Mouse (Mus musculus): ENCODE measurements at regions not wholly inside any gene's neighbourhood (a gene's known extent, or its start where the extent isn't known, plus 50 kb on each side); places are given as distances from the start of the nearest gene placed in this dataset.

DNA sequence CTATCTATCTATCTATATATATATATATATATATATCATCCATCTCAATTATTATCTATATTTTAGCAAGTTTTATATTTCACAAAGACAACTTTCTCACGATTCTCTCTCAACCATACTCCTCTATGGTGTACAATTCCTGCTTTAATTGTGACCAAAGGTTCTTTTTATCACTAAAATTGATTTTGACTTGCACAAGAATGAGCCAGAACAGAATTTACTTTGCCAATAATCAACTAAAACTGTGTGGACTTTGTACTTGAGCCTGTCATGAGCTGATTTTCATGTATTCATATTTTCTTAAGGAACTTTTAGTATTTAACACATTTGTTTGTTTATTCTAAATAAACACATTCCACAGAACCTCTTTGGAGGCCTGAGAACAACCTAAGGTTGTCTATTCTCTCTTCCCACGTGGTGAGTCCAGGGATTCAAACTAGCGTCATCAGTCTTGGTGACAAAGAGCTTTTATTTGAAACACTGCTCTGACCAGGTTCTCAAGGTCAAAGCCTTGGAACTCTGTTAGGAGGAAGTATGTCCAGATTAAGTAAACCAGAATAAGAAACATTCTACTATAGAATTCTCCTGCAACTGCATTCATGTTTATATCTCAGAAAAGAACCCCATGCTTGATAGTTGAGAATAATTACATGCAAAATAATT is 207.7 kb downstream of the Gm11146 start:
- no peaks in the 10 kb centered on the region for H3K9me3 ChIP-seq (ENCODE audit: control insufficient read depth, low read length)
- no peaks in the 10 kb centered on the region for H3K4me1 ChIP-seq (replicated peaks; ENCODE audit: control insufficient read depth, insufficient read depth)
- H3K27me3 ChIP-seq (ENCODE audit: control insufficient read depth, insufficient read depth, low read length): no peaks in the 10 kb centered on the region
- H3K9ac ChIP-seq (ENCODE audit: low read length): no peak overlapping the region
- H3K4me3 ChIP-seq (ENCODE audit: low read depth, low read length): no peak overlapping the region
- no peak for TF ChIP-seq EP300 (optimal IDR thresholded peaks at IDR 0.05)
- WGBS: 43% methylated on average over 3 of the region's 3 CpGs
- no peak for ATAC-seq (ENCODE audit: low FRiP score, low TSS enrichment)
- no peak overlapping the region for H3K27ac ChIP-seq (replicated peaks)
- no peak for DNase-seq (ENCODE audit: low spot score)
- no peak overlapping the region for H3K4me2 ChIP-seq (replicated peaks; ENCODE audit: low read depth)
- no peaks in the 10 kb centered on the region for H3K36me3 ChIP-seq (ENCODE audit: control insufficient read depth, insufficient read depth, low read length)

DNA sequence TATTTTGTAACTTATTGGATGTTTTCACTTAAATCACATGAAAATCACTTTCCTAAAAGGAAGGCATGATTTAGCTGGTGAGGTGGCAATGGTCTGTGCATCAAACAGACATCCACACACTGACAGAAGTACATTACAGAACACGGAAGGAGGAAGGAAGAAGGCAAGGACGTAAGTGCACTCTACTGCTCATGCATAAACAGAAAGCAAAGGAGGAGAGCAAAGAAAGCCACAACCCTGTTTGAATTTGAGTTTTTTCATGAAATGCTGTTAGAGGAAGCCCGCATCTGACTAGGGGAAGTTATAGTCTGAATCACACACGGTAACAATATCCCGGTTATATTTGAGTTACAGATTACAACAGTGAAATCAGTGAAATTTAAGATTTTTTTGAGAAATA is 208.4 kb downstream of the Gm11146 start:
- Histone ChIP-seq H3K9me3 (ENCODE audit: control insufficient read depth, low read length) (no peaks in the 10 kb centered on the region), H3K27me3 (ENCODE audit: control insufficient read depth, insufficient read depth, low read length) (no peaks in the 10 kb centered on the region), H3K4me3 (ENCODE audit: low read depth, low read length) (no peak overlapping the region), H3K36me3 (ENCODE audit: control insufficient read depth, insufficient read depth, low read length) (no peaks in the 10 kb centered on the region), H3K4me1 (replicated peaks; ENCODE audit: control insufficient read depth, insufficient read depth) (no peaks in the 10 kb centered on the region), H3K27ac (replicated peaks) (no peak overlapping the region), H3K4me2 (replicated peaks; ENCODE audit: low read depth) (no peak overlapping the region), H3K9ac (ENCODE audit: low read length) (no peak overlapping the region)
- TF ChIP-seq EP300 (optimal IDR thresholded peaks at IDR 0.05): no peak
- WGBS: 69% methylated on average over 5 of the region's 5 CpGs
- DNase-seq (ENCODE audit: low spot score) (no peak), ATAC-seq (ENCODE audit: low FRiP score, low TSS enrichment) (no peak)

DNA sequence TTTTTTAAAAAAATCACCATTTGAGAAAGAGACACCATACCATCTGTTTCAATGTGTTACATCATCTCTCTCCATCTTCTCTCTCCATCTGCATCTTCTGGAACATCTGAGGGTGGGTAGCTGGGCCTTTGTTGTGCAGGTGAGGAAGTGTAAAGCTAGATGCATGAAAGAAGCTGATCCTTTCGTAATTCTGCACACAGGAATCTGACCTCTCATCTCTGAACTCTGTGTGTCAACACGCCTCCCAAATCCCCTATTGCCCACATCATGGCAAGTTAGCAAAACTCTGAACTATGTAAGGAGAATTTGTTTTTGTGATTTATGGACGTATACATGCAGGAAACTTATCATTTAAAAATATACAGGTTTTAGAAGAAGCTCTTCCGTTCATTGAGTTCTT is 209.7 kb downstream of the Gm11146 start:
- Histone ChIP-seq H3K9ac (ENCODE audit: low read length) (no peak overlapping the region), H3K27me3 (ENCODE audit: control insufficient read depth, insufficient read depth, low read length) (no peaks in the 10 kb centered on the region), H3K4me3 (ENCODE audit: low read depth, low read length) (no peak overlapping the region), H3K9me3 (ENCODE audit: control insufficient read depth, low read length) (no peaks in the 10 kb centered on the region), H3K4me2 (replicated peaks; ENCODE audit: low read depth) (no peak overlapping the region), H3K27ac (replicated peaks) (no peak overlapping the region), H3K36me3 (ENCODE audit: control insufficient read depth, insufficient read depth, low read length) (no peaks in the 10 kb centered on the region), H3K4me1 (replicated peaks; ENCODE audit: control insufficient read depth, insufficient read depth) (no peaks in the 10 kb centered on the region)
- no peak for DNase-seq (ENCODE audit: low spot score)
- TF ChIP-seq EP300 (optimal IDR thresholded peaks at IDR 0.05) (no peak), CTCF (IDR thresholded peaks at IDR 0.05; ENCODE audit: low read depth) (no peak)
- WGBS: 71% methylated on average over 4 of the region's 4 CpGs
- ATAC-seq (ENCODE audit: low FRiP score, low TSS enrichment): no peak

DNA sequence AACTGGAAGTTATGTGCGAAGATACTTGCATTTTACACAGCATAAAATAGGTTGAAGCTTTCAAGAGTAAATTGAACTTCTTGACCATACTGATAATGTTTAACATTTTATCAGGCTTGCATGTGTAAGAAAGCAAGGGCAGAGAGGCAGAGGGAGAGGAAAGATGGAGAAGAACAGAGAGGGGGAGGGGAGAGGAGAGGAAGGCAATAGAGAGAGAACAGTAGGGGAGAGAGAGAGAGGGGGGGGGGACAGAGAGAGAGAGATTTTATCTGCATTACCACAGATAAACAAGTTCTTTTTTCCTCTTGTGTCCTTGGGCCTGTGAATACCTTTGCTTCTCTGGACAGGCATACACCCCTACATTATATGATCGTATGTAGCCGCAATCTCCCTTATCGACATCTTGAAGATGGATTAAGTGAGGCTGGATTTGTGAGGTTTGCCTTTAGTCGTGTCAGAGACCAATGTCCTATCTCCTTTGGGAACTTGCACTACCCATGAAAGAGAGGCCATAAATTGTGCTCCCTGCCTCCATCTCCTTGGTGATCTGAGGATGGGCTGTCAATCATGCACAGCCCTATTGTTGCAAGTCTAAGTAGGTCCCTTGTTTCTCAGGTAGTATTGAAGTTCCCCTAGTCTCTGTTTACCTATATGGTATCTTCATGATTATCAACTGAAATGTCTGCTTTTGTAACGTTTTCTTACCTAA is 217.7 kb downstream of the Gm11146 start:
- ATAC-seq (ENCODE audit: low FRiP score, low TSS enrichment) (no peak), DNase-seq (ENCODE audit: low spot score) (no peak)
- Histone ChIP-seq H3K4me3 (ENCODE audit: low read depth, low read length) (no peak overlapping the region), H3K4me1 (replicated peaks; ENCODE audit: control insufficient read depth, insufficient read depth) (no peaks in the 10 kb centered on the region), H3K9ac (ENCODE audit: low read length) (no peak overlapping the region), H3K4me2 (replicated peaks; ENCODE audit: low read depth) (no peak overlapping the region), H3K27me3 (ENCODE audit: control insufficient read depth, insufficient read depth, low read length) (no peaks in the 10 kb centered on the region), H3K36me3 (ENCODE audit: control insufficient read depth, insufficient read depth, low read length) (no peaks in the 10 kb centered on the region), H3K27ac (replicated peaks) (no peak overlapping the region), H3K9me3 (ENCODE audit: control insufficient read depth, low read length) (no peaks in the 10 kb centered on the region)
- no peak for TF ChIP-seq CTCF (IDR thresholded peaks at IDR 0.05; ENCODE audit: low read depth)
- no peak for TF ChIP-seq EP300 (optimal IDR thresholded peaks at IDR 0.05)
- WGBS: 69% methylated on average over 6 of the region's 6 CpGs

DNA sequence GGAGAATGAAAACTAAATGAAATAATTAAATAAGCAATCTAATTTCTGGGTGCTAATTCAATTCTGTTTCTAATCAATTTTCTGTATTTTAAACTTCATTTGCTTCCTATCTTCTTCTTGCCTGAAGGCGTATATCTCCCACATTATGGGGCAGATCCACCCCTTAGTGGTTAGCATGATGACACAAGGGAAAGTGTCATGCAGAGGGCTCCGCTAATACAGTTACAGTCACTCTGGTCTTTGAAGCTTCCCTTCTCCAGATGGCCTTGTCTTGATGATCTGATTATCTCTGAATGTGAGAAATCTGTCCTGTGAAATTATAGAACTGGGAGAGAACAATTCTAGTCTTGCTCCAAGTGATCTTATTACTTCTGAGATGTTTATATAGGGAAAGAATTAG is 219.1 kb downstream of the Gm11146 start:
- Histone ChIP-seq H3K36me3 (ENCODE audit: control insufficient read depth, insufficient read depth, low read length) (no peaks in the 10 kb centered on the region), H3K9ac (ENCODE audit: low read length) (no peak overlapping the region), H3K4me2 (replicated peaks; ENCODE audit: low read depth) (no peak overlapping the region), H3K27me3 (ENCODE audit: control insufficient read depth, insufficient read depth, low read length) (no peaks in the 10 kb centered on the region), H3K4me3 (ENCODE audit: low read depth, low read length) (no peak overlapping the region), H3K27ac (replicated peaks) (no peak overlapping the region), H3K4me1 (replicated peaks; ENCODE audit: control insufficient read depth, insufficient read depth) (no peaks in the 10 kb centered on the region), H3K9me3 (ENCODE audit: control insufficient read depth, low read length) (no peaks in the 10 kb centered on the region)
- WGBS: 88% methylated on average over 2 of the region's 2 CpGs
- DNase-seq (ENCODE audit: low spot score) (no peak), ATAC-seq (ENCODE audit: low FRiP score, low TSS enrichment) (no peak)
- TF ChIP-seq CTCF (IDR thresholded peaks at IDR 0.05; ENCODE audit: low read depth) (no peak), EP300 (optimal IDR thresholded peaks at IDR 0.05) (no peak)

DNA sequence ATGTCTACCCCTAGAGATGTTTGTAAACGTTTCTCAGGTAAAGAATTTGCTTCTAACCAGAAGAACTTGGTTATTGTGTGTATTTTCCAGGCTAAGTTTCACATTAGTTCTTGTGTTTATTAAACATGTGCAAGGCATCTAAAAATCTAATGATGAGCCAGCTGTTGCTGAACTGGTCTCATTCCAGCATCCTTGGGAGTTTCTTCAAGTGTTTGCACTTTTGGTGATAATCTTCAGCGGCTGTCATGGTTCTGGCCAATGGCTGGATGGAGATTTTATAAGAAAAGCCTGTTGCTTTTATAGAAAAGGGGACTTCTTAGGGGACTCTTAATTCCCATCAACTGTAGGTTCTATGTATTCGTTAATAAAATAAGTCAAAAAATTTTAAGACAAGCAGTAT is 229.1 kb downstream of the Gm11146 start:
- H3K27me3 ChIP-seq (ENCODE audit: control insufficient read depth, insufficient read depth, low read length): no peaks in the 10 kb centered on the region
- H3K27ac ChIP-seq (replicated peaks): no peak overlapping the region
- H3K4me1 ChIP-seq (replicated peaks; ENCODE audit: control insufficient read depth, insufficient read depth): no peaks in the 10 kb centered on the region
- ATAC-seq (ENCODE audit: low FRiP score, low TSS enrichment): no peak
- no peak overlapping the region for H3K4me3 ChIP-seq (ENCODE audit: low read depth, low read length)
- H3K9me3 ChIP-seq (ENCODE audit: control insufficient read depth, low read length): no peaks in the 10 kb centered on the region
- no peak overlapping the region for H3K4me2 ChIP-seq (replicated peaks; ENCODE audit: low read depth)
- no peak for TF ChIP-seq EP300 (optimal IDR thresholded peaks at IDR 0.05)
- no peak for TF ChIP-seq CTCF (IDR thresholded peaks at IDR 0.05; ENCODE audit: low read depth)
- WGBS: 57% methylated on average over 3 of the region's 3 CpGs
- no peak for DNase-seq (ENCODE audit: low spot score)
- H3K9ac ChIP-seq (ENCODE audit: low read length): no peak overlapping the region
- H3K36me3 ChIP-seq (ENCODE audit: control insufficient read depth, insufficient read depth, low read length): no peaks in the 10 kb centered on the region
